Mouse (Mus musculus): ENCODE measurements at regions not wholly inside any gene's neighbourhood (a gene's known extent, or its start where the extent isn't known, plus 50 kb on each side); places are given as distances from the start of the nearest gene placed in this dataset.

GRCm38 (mm10) chr8:92258258-92258657 is 99.2 kb upstream of the Irx5 start:
- Histone ChIP-seq H3K4me3 (ENCODE audit: low read length) (no peak overlapping the region), H3K4me1 (ENCODE audit: control insufficient read depth, insufficient read depth, low read length) (peaks cover 2% of the 10 kb centered on the region; the same call in 1 of the 2 replicates), H3K36me3 (ENCODE audit: control insufficient read depth, insufficient read depth) (no peaks in the 10 kb centered on the region), H3K4me2 (ENCODE audit: low read depth, low read length) (no peak overlapping the region), H3K27me3 (ENCODE audit: control insufficient read depth, insufficient read depth, low read length) (no peaks in the 10 kb centered on the region), H3K27ac (ENCODE audit: low read length) (no peak overlapping the region), H3K9me3 (replicated peaks; ENCODE audit: control insufficient read depth, low read length) (no peaks in the 10 kb centered on the region), H3K9ac (ENCODE audit: low read length) (no peak overlapping the region)
- no peak for ATAC-seq (replicated peaks; ENCODE audit: extremely low read depth, insufficient read depth, low FRiP score)
- WGBS = 60% methylated on average over 6 of the region's 6 CpGs

- Histone ChIP-seq H3K4me3 (ENCODE audit: low read length) (no peak overlapping the region), H3K9ac (ENCODE audit: low read length) (no peak overlapping the region), H3K27me3 (ENCODE audit: control insufficient read depth, insufficient read depth, low read length) (no peaks in the 10 kb centered on the region), H3K4me2 (ENCODE audit: low read depth, low read length) (peak overlapping the region; percentile 26), H3K4me1 (ENCODE audit: control insufficient read depth, insufficient read depth, low read length) (peaks cover 13% of the 10 kb centered on the region), H3K27ac (ENCODE audit: low read length) (peak overlapping the region; percentile 89), H3K9me3 (replicated peaks; ENCODE audit: control insufficient read depth, low read length) (no peaks in the 10 kb centered on the region), H3K36me3 (ENCODE audit: control insufficient read depth, insufficient read depth) (no peaks in the 10 kb centered on the region)
- ATAC-seq (replicated peaks; ENCODE audit: extremely low read depth, insufficient read depth, low FRiP score) = peak; percentile 92
- 38% methylated on average over 8 of the region's 8 CpGs for WGBS
These were observed 104.6 kb upstream of the Irx5 start for GRCm38 (mm10) chr8:92252597-92253375.

GRCm38 (mm10) chr8:92246301-92246700 is 111.1 kb upstream of the Irx5 start:
- no peak overlapping the region for H3K9ac ChIP-seq (ENCODE audit: low read length)
- no peaks in the 10 kb centered on the region for H3K36me3 ChIP-seq (ENCODE audit: control insufficient read depth, insufficient read depth)
- no peak overlapping the region for H3K27ac ChIP-seq (ENCODE audit: low read length)
- no peaks in the 10 kb centered on the region for H3K27me3 ChIP-seq (ENCODE audit: control insufficient read depth, insufficient read depth, low read length)
- no peak overlapping the region for H3K4me2 ChIP-seq (ENCODE audit: low read depth, low read length)
- no peaks in the 10 kb centered on the region for H3K4me1 ChIP-seq (ENCODE audit: control insufficient read depth, insufficient read depth, low read length)
- H3K9me3 ChIP-seq (replicated peaks; ENCODE audit: control insufficient read depth, low read length) = no peaks in the 10 kb centered on the region
- 62% methylated on average over 4 of the region's 4 CpGs for WGBS
- no peak overlapping the region for H3K4me3 ChIP-seq (ENCODE audit: low read length)
- no peak for ATAC-seq (replicated peaks; ENCODE audit: extremely low read depth, insufficient read depth, low FRiP score)

- Histone ChIP-seq H3K9me3 (replicated peaks; ENCODE audit: control insufficient read depth, low read length) (no peaks in the 10 kb centered on the region), H3K27ac (ENCODE audit: low read length) (no peak overlapping the region), H3K4me2 (ENCODE audit: low read depth, low read length) (no peak overlapping the region), H3K27me3 (ENCODE audit: control insufficient read depth, insufficient read depth, low read length) (no peaks in the 10 kb centered on the region), H3K4me3 (ENCODE audit: low read length) (no peak overlapping the region), H3K36me3 (ENCODE audit: control insufficient read depth, insufficient read depth) (no peaks in the 10 kb centered on the region), H3K4me1 (ENCODE audit: control insufficient read depth, insufficient read depth, low read length) (no peaks in the 10 kb centered on the region), H3K9ac (ENCODE audit: low read length) (no peak overlapping the region)
- no peak for ATAC-seq (replicated peaks; ENCODE audit: extremely low read depth, insufficient read depth, low FRiP score)
- WGBS = 70% methylated on average over 13 of the region's 13 CpGs
These were observed 116.6 kb upstream of the Irx5 start for GRCm38 (mm10) chr8:92240686-92241275.

GRCm38 (mm10) chr8:92231326-92232225 is 125.8 kb upstream of the Irx5 start:
- H3K4me1 ChIP-seq (ENCODE audit: control insufficient read depth, insufficient read depth, low read length) = no peaks in the 10 kb centered on the region
- WGBS = 68% methylated on average over 23 of the region's 23 CpGs
- ATAC-seq (replicated peaks; ENCODE audit: extremely low read depth, insufficient read depth, low FRiP score) = no peak
- H3K36me3 ChIP-seq (ENCODE audit: control insufficient read depth, insufficient read depth) = no peaks in the 10 kb centered on the region
- H3K9ac ChIP-seq (ENCODE audit: low read length) = no peak overlapping the region
- H3K27me3 ChIP-seq (ENCODE audit: control insufficient read depth, insufficient read depth, low read length) = no peaks in the 10 kb centered on the region
- no peak overlapping the region for H3K4me2 ChIP-seq (ENCODE audit: low read depth, low read length)
- H3K4me3 ChIP-seq (ENCODE audit: low read length) = no peak overlapping the region
- H3K9me3 ChIP-seq (replicated peaks; ENCODE audit: control insufficient read depth, low read length) = no peaks in the 10 kb centered on the region
- H3K27ac ChIP-seq (ENCODE audit: low read length) = no peak overlapping the region

- Histone ChIP-seq H3K4me2 (ENCODE audit: low read depth, low read length) (no peak overlapping the region), H3K27me3 (ENCODE audit: control insufficient read depth, insufficient read depth, low read length) (no peaks in the 10 kb centered on the region), H3K9me3 (replicated peaks; ENCODE audit: control insufficient read depth, low read length) (no peaks in the 10 kb centered on the region), H3K27ac (ENCODE audit: low read length) (no peak overlapping the region), H3K36me3 (ENCODE audit: control insufficient read depth, insufficient read depth) (no peaks in the 10 kb centered on the region), H3K4me3 (ENCODE audit: low read length) (no peak overlapping the region), H3K9ac (ENCODE audit: low read length) (no peak overlapping the region), H3K4me1 (ENCODE audit: control insufficient read depth, insufficient read depth, low read length) (no peaks in the 10 kb centered on the region)
- WGBS = 78% methylated on average over 2 of the region's 2 CpGs
- no peak for ATAC-seq (replicated peaks; ENCODE audit: extremely low read depth, insufficient read depth, low FRiP score)
These were observed 127.9 kb upstream of the Irx5 start for GRCm38 (mm10) chr8:92229526-92229925.

GRCm38 (mm10) chr8:92224929-92225328 is 132.5 kb upstream of the Irx5 start:
- no peak overlapping the region for H3K9ac ChIP-seq (ENCODE audit: low read length)
- ATAC-seq (replicated peaks; ENCODE audit: extremely low read depth, insufficient read depth, low FRiP score) = no peak
- WGBS = 81% methylated on average over 3 of the region's 3 CpGs
- no peaks in the 10 kb centered on the region for H3K4me1 ChIP-seq (ENCODE audit: control insufficient read depth, insufficient read depth, low read length)
- no peaks in the 10 kb centered on the region for H3K9me3 ChIP-seq (replicated peaks; ENCODE audit: control insufficient read depth, low read length)
- no peaks in the 10 kb centered on the region for H3K36me3 ChIP-seq (ENCODE audit: control insufficient read depth, insufficient read depth)
- H3K27me3 ChIP-seq (ENCODE audit: control insufficient read depth, insufficient read depth, low read length) = no peaks in the 10 kb centered on the region
- H3K27ac ChIP-seq (ENCODE audit: low read length) = no peak overlapping the region
- no peak overlapping the region for H3K4me2 ChIP-seq (ENCODE audit: low read depth, low read length)
- H3K4me3 ChIP-seq (ENCODE audit: low read length) = no peak overlapping the region

- 49% methylated on average over 3 of the region's 3 CpGs for WGBS
- ATAC-seq (replicated peaks; ENCODE audit: extremely low read depth, insufficient read depth, low FRiP score) = no peak
- Histone ChIP-seq H3K9ac (ENCODE audit: low read length) (no peak overlapping the region), H3K4me2 (ENCODE audit: low read depth, low read length) (no peak overlapping the region), H3K4me3 (ENCODE audit: low read length) (no peak overlapping the region), H3K36me3 (ENCODE audit: control insufficient read depth, insufficient read depth) (no peaks in the 10 kb centered on the region), H3K27me3 (ENCODE audit: control insufficient read depth, insufficient read depth, low read length) (no peaks in the 10 kb centered on the region), H3K27ac (ENCODE audit: low read length) (no peak overlapping the region), H3K4me1 (ENCODE audit: control insufficient read depth, insufficient read depth, low read length) (no peaks in the 10 kb centered on the region), H3K9me3 (replicated peaks; ENCODE audit: control insufficient read depth, low read length) (no peaks in the 10 kb centered on the region)
These were observed 134.4 kb upstream of the Irx5 start for GRCm38 (mm10) chr8:92222992-92223391.
